Mouse (Mus musculus) liver, adult (tissue): Measurements from ENCODE around the gene Zcchc2.

ENCODE experiments used
- GATA4 ChIP-seq: IDR thresholded peaks from 2 replicates; pipeline ENCODE4 v1.6.1; 2014; ENCODE audit warnings: mild to moderate bottlenecking, low read length; ENCODE audit not compliant: insufficient replicate concordance

Zcchc2 gene

DNA sequence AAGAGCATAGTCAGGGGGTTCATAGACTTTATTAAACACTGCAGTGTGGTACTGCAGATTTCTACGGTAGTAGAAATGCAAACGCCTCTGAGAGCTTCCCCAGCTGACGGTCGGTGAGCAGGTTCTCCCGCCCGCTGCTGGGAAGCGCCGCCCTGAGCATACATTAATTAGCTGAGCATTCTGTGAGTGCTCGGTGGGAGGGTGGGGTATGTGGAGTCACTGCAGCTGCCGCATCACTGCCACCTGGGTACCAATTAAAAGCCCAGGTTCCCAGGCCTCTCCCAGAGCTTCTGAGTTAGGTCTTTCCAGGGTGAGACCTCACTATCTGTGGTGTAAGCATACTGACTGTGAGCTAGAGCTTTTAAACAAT is 81.8 kb downstream of the Zcchc2 start:
- no peak for TF ChIP-seq GATA4

DNA sequence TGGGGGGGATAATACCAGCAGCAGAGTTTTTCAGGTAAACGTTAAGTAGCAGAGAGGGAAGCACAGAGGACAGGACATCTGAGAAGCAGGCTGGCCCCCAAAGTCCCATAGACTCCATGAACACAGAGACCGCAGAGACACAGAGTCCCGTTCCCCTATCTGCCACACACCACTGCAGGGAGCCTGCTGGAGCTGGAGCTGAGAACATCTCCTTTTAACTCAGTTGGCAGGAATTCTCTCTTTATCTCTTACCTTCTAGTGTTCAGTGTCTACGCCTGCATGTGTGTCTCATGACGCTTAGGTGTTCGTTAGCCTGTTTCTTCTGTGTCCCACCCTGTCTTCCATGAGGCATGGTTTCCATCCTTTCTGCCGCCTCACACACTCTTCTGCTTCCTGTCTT is 83.0 kb downstream of the Zcchc2 start:
- no peak for TF ChIP-seq GATA4

DNA sequence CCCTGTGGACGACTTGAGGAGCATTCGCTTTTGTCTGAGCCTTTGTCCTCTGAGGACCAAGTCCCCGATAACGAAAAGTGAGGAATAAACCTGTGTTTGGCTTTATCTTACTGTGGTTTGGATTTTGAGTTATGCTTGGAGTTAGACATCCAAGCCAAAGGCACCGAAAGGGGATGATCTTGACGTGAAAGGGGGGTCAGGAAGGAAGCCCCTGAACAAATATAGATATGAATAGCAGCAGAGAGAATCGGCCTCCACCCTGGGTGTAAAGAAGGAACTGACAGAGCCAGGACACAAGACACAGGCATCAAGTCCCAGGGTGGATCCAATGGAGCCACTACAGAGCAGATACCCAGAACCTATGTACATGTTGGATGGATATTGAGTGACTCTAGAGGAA is 83.9 kb downstream of the Zcchc2 start:
- TF ChIP-seq GATA4 = no peak

DNA sequence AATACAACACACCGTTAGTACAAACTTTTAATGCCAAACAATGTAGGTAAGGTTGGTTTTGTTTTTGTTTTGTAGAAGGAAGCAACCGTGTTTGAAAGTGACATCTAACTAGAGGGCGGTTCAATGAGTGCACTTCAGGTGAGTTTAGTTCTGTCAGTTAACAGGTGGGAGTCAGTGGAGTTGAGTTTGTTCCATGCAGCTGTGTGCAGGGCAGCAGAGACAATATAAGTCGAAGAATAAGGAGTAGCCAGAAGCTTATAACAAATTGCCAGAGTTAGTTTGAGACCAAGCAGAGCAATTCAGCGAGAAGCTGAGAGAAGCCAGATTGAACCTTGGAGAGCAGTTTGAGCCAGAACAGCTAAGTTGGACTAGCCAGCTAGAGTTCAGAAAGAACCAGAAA is 84.5 kb downstream of the Zcchc2 start:
- TF ChIP-seq GATA4 = no peak

DNA sequence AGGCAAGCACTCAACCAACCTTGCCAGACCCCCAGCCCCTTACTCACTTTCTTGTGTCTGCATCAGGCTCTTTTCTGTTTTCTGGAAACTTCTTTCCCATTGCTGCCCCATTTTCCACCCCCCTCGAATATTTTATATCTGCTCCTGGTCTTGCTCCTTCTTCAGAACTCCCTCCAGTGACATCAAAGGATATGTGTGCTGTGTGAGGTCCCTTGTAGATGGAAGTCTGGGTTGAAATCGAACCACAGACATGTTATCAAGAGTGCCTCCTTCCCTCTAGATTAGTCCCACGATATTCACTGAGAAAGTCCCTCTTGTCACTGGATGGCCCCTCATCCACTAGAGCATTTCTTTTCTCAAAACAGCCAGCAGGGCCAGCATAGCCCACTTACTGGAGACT is 86.4 kb downstream of the Zcchc2 start:
- TF ChIP-seq GATA4 = no peak

DNA sequence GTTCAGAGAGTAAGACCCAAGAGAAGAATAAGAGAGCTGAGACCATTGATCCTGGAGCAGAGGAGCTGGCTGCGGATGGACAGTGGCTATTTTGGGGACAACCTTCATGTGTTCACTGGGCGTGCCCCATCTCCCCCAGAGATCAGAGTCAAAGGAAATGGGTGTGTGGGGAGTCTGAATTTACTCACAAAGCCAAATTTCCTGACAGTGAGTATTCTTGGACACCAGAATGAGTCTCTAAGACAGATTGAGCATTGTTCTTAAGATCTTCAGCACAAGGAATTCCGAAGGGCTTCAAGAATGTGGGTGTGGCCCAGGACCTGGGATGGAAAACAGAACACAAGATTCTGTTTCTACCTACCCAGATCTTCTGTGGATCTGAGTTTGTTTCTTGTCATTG is 87.0 kb downstream of the Zcchc2 start:
- no peak for TF ChIP-seq GATA4
